Mouse (Mus musculus) stomach, embryonic 14.5 days (tissue): ENCODE measurements around the gene Elf2. TPM values are rescaled to one million over a fixed set of nuclear protein-coding genes. Genes with fewer than 3 reads are reported as not detected.
"Not testable (repeated sequence)": the region's sequence is repeated elsewhere in the genome, so short reads cannot be mapped to it uniquely, and the experiment has no call there.

Source experiments
- ATAC-seq: fragments of 200-750 bp; cut with Nextera tagmentation; 2 replicates; pipeline ENCODE4 v1.8.0; 2017; ENCODE audit warnings: low read depth, moderate TSS enrichment; ENCODE audit not compliant: insufficient number of reproducible peaks, insufficient read depth, low FRiP score
- H3K27ac ChIP-seq: fragments of 300-500 bp; sonication (generic); 2 replicates; pipeline ENCODE4 v1.5.1; 2014; ENCODE audit warnings: mild to moderate bottlenecking, low read length, moderate library complexity, mixed read lengths
- H3K27me3 ChIP-seq: fragments of 300-500 bp; sonication (generic); 2 replicates; pipeline ENCODE4 v1.6.1; 2014; ENCODE audit warnings: low read length, control low read depth, mixed read lengths; ENCODE audit not compliant: control insufficient read depth, insufficient read depth
- H3K36me3 ChIP-seq: fragments of 300-500 bp; sonication (generic); 2 replicates; pipeline ENCODE4 v1.6.1; 2014; ENCODE audit warnings: mild to moderate bottlenecking, control low read depth, low read length, moderate library complexity, mixed read lengths; ENCODE audit not compliant: control insufficient read depth, insufficient read depth
- H3K4me1 ChIP-seq: fragments of 300-500 bp; sonication (generic); 2 replicates; pipeline ENCODE4 v1.6.1; 2014; ENCODE audit warnings: low read length, control low read depth, mixed read lengths; ENCODE audit not compliant: control insufficient read depth, insufficient read depth
- H3K4me2 ChIP-seq: fragments of 300-500 bp; sonication (generic); replicated peaks from 2 replicates; pipeline ENCODE4 v1.6.1; 2014; ENCODE audit warnings: low read depth, low read length, control low read depth
- H3K4me3 ChIP-seq: fragments of 300-500 bp; sonication (generic); 2 replicates; pipeline ENCODE4 v1.5.1; 2014; ENCODE audit warnings: low read depth, low read length, control low read depth
- H3K9ac ChIP-seq: fragments of 300-500 bp; sonication (generic); replicated peaks from 2 replicates; pipeline ENCODE4 v1.6.1; 2014; ENCODE audit warnings: low read depth, mild to moderate bottlenecking, control low read depth, low read length, moderate library complexity, mixed read lengths
- H3K9me3 ChIP-seq: fragments of 300-500 bp; sonication (generic); 2 replicates; pipeline ENCODE4 v1.6.1; 2016; ENCODE audit warnings: low read depth, low read length, control low read depth; ENCODE audit not compliant: control insufficient read depth
- WGBS: fragments of 180-500 bp; shearing (Covaris S2); extraction: QIAGEN DNeasy Blood & Tissue Kit; methylation state at CpG from one replicate; pipeline ENCODE4 v1.1.7; 2014; 5-methylcytosine and 5-hydroxymethylcytosine counted together
- polyA plus RNA-seq: library from polyadenylated mRNA; unstranded; fragments of >200 nt; fragmentation: Nextera tagmentation; extraction: Ambion mirVana; gene quantifications from 2 replicates; pipeline ENCODE4 v1.2.1, GENCODE M21; 2014

Elf2 gene
- polyA plus RNA-seq, 1 experiment from 2014 or later, result 72.6 TPM

DNA sequence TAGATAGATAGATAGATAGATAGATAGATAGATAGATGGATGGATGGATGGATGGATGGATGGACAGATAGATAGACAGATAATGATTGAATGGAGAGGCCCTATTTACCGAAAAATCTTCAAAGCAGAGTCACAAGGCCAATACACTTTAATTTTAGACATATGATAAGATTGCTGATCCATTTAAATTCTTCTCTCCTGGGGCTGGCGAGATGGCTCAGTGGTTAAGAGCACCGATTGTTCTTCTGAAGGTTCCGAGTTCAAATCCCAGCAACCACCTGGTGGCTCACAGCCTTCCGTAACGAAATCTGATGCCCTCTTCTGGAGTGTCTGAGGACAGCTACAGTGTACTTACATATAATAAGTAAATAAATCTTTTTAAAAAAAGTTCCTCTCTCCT is 14.5 kb upstream of the Elf2 start:
- H3K4me1 ChIP-seq, H3K9ac ChIP-seq, H3K4me2 ChIP-seq, H3K27ac ChIP-seq, H3K36me3 ChIP-seq, H3K4me3 ChIP-seq, H3K27me3 ChIP-seq, ATAC-seq, H3K9me3 ChIP-seq: not testable (repeated sequence)
- WGBS, result 82% methylated on average over 6 of the region's 6 CpGs

GRCm38 (mm10) chr3:51354034-51354427 is 13.6 kb upstream of the Elf2 start:
- Histone ChIP-seq H3K9me3 (no peaks in the 10 kb centered on the region), H3K4me1 (no peaks in the 10 kb centered on the region), H3K4me3 (no peak overlapping the region), H3K36me3 (no peaks in the 10 kb centered on the region), H3K9ac (no peak overlapping the region), H3K27ac (no peak overlapping the region), H3K4me2 (no peak overlapping the region), H3K27me3 (no peaks in the 10 kb centered on the region)
- WGBS, result 70% methylated on average over 3 of the region's 3 CpGs
- no peak for ATAC-seq

- WGBS, result 72% methylated on average over 4 of the region's 4 CpGs
- ATAC-seq, result no peak
- no peaks in the 10 kb centered on the region for H3K27me3 ChIP-seq
- no peak overlapping the region for H3K27ac ChIP-seq
- no peak overlapping the region for H3K9ac ChIP-seq
- H3K4me2 ChIP-seq, result no peak overlapping the region
- no peaks in the 10 kb centered on the region for H3K9me3 ChIP-seq
- H3K36me3 ChIP-seq, result no peaks in the 10 kb centered on the region
- no peak overlapping the region for H3K4me3 ChIP-seq
- H3K4me1 ChIP-seq, result no peaks in the 10 kb centered on the region
Observed at GRCm38 (mm10) chr3:51353325-51354033, 13.0 kb upstream of the Elf2 start.

DNA sequence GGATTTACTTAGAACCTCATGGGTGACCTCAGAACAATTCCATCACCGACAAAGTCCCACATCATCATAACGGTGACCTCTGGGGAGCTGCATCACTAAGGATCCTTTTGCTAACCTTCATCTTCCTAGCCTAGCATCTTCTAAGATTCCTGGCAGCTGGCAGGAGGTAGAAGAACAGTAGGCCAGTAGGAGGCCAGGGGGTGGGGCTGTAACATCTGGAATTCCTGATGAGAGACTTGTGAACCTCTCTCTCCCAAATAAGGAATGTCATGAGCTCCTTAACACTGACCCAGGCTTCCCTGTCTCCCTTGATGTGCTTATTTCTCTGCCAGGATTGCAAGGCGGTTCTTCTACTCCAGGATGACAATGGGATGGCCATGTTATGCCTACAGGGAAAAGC is 10.3 kb upstream of the Elf2 start:
- 37% methylated on average over 3 of the region's 3 CpGs for WGBS
- no peaks in the 10 kb centered on the region for H3K36me3 ChIP-seq
- no peaks in the 10 kb centered on the region for H3K9me3 ChIP-seq
- H3K4me2 ChIP-seq, result no peak overlapping the region
- no peaks in the 10 kb centered on the region for H3K4me1 ChIP-seq
- H3K9ac ChIP-seq, result no peak overlapping the region
- no peak overlapping the region for H3K27ac ChIP-seq
- H3K4me3 ChIP-seq, result no peak overlapping the region
- ATAC-seq, result no peak
- H3K27me3 ChIP-seq, result no peaks in the 10 kb centered on the region

DNA sequence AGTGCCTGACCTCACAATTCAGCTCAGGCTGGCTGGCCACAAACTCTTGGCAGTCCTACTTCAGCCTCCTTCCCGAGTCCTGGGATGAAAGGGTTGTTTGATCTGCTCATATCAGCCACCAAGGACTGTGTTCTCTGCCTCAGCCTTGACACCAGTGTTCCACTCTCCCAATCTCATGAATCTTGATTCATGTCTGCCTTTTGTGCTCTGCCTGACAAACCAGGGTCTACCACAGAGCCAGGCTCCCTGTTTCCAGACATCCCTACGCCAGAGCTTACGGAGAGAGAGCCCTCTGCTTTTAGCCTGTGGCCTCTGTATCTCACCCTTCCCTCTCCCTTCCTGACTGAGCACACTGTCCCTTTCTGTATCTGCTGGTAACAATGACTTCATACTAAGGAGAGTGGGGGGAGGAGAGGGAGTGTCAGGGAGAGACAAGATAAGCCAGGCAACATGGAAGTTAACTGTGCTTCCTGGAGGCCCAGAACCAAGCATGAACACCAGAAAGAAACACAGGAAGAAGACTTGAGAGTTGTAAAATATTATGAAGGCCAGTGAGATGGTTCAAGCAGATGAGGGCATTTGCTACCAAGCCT is 8.3 kb upstream of the Elf2 start:
- WGBS, result 48% methylated on average over 3 of the region's 3 CpGs
- ATAC-seq, result no peak

DNA sequence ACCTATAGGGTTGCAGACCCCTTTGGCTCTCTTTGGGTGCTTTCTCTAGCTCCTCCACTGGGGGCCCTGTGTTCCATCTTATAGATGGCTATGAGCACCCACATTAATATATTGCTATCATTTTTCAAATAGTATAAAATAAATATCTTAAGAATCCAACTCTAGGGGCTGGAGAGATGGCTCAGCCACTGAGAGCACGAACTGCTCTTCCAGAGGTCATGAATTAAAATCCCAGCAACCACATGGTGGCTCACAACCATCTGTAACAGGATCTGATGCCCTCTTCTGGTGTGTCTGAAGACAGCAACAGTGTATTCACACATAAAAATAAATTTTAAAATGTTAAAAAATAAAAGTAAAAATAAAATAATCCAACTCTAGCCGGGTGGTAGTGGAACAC is 4.6 kb upstream of the Elf2 start:
- H3K4me1 ChIP-seq, H3K27me3 ChIP-seq, H3K36me3 ChIP-seq, H3K9ac ChIP-seq, H3K4me2 ChIP-seq, ATAC-seq, H3K27ac ChIP-seq, H3K9me3 ChIP-seq, H3K4me3 ChIP-seq: not testable (repeated sequence)
- 91% methylated on average over 2 of the region's 2 CpGs for WGBS

More for the DNA sequence above, 8.3 kb upstream of the Elf2 start:
- Histone ChIP-seq H3K4me2 (no peak overlapping the region), H3K4me1 (no peaks in the 10 kb centered on the region), H3K27ac (no peak overlapping the region), H3K9me3 (no peaks in the 10 kb centered on the region), H3K36me3 (no peaks in the 10 kb centered on the region), H3K27me3 (no peaks in the 10 kb centered on the region), H3K4me3 (no peak overlapping the region), H3K9ac (no peak overlapping the region)

DNA sequence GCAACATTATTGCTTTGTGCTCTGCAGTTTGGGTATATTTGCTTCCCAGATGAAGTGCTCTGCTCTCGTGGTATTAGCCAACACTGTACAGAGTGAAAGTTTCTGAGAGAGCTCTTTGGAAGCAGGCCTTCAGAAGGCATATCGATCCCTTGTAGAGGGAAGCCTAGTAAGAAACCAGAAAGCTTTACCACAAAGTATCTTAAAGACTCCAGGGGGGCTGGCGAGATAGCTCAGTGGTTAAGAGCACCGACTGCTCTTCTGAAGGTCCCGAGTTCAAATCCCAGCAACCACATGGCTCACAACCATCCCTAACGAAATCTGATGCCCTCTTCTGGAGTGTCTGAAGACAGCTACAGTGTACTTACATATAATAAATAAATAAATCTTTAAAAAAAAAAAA is 3.7 kb upstream of the Elf2 start:
- not testable (repeated sequence) for H3K4me2 ChIP-seq, H3K36me3 ChIP-seq, H3K9ac ChIP-seq, H3K9me3 ChIP-seq, H3K27ac ChIP-seq, H3K4me1 ChIP-seq, H3K27me3 ChIP-seq, ATAC-seq, H3K4me3 ChIP-seq
- WGBS, result 92% methylated on average over 6 of the region's 6 CpGs

DNA sequence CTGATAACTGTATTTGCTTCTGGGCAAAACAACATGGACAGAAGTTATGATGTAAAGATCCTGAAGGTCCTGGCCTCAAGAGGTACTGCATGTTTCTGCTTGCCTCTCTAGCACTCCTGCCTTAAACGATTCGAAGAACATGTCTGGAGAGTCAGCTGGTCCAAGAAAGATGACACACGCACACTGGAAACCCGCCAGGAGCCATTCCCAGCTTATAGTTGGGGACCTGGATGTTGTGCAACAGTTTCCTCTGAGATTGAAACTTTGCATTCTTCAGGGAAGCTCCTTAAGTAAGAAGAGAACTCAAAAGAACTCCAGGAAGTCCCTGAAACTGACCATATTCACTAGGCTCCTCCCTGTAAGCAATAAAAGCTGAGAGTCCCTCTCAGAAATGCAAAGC is 2.8 kb upstream of the Elf2 start:
- H3K4me2 ChIP-seq, result no peak overlapping the region
- H3K4me3 ChIP-seq, result no peak overlapping the region
- no peaks in the 10 kb centered on the region for H3K36me3 ChIP-seq
- no peaks in the 10 kb centered on the region for H3K27me3 ChIP-seq
- H3K27ac ChIP-seq, result no peak overlapping the region
- H3K4me1 ChIP-seq, result no peaks in the 10 kb centered on the region
- no peaks in the 10 kb centered on the region for H3K9me3 ChIP-seq
- no peak overlapping the region for H3K9ac ChIP-seq
- ATAC-seq, result no peak
- WGBS, result 89% methylated on average over 4 of the region's 4 CpGs

DNA sequence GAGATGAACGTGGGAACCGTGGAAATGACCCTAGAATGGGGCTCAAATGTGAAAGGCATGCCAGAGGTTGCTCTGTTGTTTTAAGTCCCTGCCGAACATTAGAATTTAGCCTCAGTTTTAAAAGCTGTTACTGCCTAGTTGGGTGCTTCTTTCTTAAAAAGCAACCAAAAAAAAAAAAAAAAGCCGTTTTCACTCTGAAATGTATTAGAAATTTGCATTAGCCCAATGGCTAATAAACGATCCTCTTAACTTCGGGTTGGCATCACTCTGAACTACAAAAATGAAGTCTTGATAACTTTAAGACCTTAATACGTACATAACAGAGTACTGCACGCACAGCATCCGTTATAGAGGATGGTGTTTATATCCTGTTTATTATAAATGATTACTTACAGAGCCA is 1.7 kb upstream of the Elf2 start:
- H3K9me3 ChIP-seq, result no peaks in the 10 kb centered on the region
- no peak for ATAC-seq
- peak overlapping the region; percentile 65 for H3K4me2 ChIP-seq
- peak overlapping the region; percentile 95 for H3K4me3 ChIP-seq
- peak overlapping the region; percentile 97 for H3K27ac ChIP-seq
- no peaks in the 10 kb centered on the region for H3K4me1 ChIP-seq
- no peaks in the 10 kb centered on the region for H3K27me3 ChIP-seq
- H3K9ac ChIP-seq, result peak overlapping the region; percentile 86
- H3K36me3 ChIP-seq, result no peaks in the 10 kb centered on the region
- 5% methylated on average over 9 of the region's 9 CpGs for WGBS
